Mouse (Mus musculus) bone marrow macrophage, adult 2 months (primary cell): ENCODE measurements around the gene Nrxn2.

Source experiments
- CTCF ChIP-seq: IDR thresholded peaks from 2 replicates; pipeline ENCODE4 v1.5.1; 2012; ENCODE audit warnings: low read depth, mild to moderate bottlenecking, low read length, moderate library complexity
- POLR2A ChIP-seq: IDR thresholded peaks from 2 replicates; pipeline ENCODE4 v1.6.1; 2012; ENCODE audit warnings: mild to moderate bottlenecking, low read depth, low read length, borderline replicate concordance

DNA sequence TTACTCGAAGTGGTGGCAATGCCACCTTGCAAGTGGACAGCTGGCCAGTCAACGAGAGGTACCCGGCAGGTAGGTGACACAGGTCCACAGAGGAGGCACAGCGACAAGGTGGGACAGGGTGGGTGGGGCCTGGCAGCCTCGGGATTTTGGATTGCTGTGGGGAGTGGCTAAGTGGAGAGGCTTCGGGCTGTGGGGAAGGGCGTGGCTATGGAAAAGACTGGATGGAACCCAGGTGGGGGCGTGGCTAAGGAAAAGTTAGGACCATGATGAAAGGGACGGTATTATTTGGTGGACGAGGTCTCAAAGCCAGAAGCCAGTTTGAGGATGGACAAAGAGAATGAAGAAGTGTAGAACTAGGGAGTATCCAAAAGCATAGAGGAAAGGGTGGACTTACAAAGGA is 91.3 kb downstream of the Nrxn2 start:
- TF ChIP-seq CTCF (no peak), POLR2A (no peak)
